Mouse (Mus musculus): ENCODE results near the gene Abcg4. TPM values are rescaled to one million over a fixed set of nuclear protein-coding genes. Genes with fewer than 3 reads are reported as not detected.

Gene Abcg4
- total and polyA plus RNA-seq, 3 experiments: 0.23 to 1.1 (median 0.72) TPM

- TF ChIP-seq NRF1 (IDR thresholded peaks at IDR 0.05; ENCODE audit: low read depth, low read length): no peak
- TF ChIP-seq ZMIZ1 (IDR thresholded peaks at IDR 0.05; ENCODE audit: low read depth, low read length): no peak
- no peak for TF ChIP-seq HCFC1 (IDR thresholded peaks at IDR 0.05; ENCODE audit: low read depth, low read length)
- TF ChIP-seq MAX (IDR thresholded peaks at IDR 0.05; ENCODE audit: low read length): no peak
- no peak for TF ChIP-seq MYC (IDR thresholded peaks at IDR 0.05; ENCODE audit: low read depth, low read length)
- TF ChIP-seq RCOR1 (conservative IDR thresholded peaks at IDR 0.05; ENCODE audit: low read depth, low read length): no peak
- no peak for TF ChIP-seq ZNF384 (IDR thresholded peaks at IDR 0.05; ENCODE audit: low read depth, low read length)
- TF ChIP-seq CHD1 (IDR thresholded peaks at IDR 0.05; ENCODE audit: low read depth, low read length): no peak
- no peak for TF ChIP-seq EP300 (IDR thresholded peaks at IDR 0.05; ENCODE audit: low read length)
- no peak for TF ChIP-seq SMC3 (IDR thresholded peaks at IDR 0.05; ENCODE audit: low read depth, low read length)
- TF ChIP-seq CTCF (conservative IDR thresholded peaks at IDR 0.05 in 1 of 2, IDR thresholded peaks at IDR 0.05 in 1 of 2; ENCODE audit: low read depth in 2 of 2, low read length in 2 of 2): no peak
- no peak for TF ChIP-seq ZC3H11A (IDR thresholded peaks at IDR 0.05; ENCODE audit: low read depth, low read length)
- TF ChIP-seq IRF4 (IDR thresholded peaks at IDR 0.05; ENCODE audit: low read depth, low read length): no peak
- no peak for TF ChIP-seq ZKSCAN1 (IDR thresholded peaks at IDR 0.05; ENCODE audit: borderline replicate concordance, low read depth, low read length)
- TF ChIP-seq MAFK (IDR thresholded peaks at IDR 0.05; ENCODE audit: insufficient replicate concordance, low read length): no peak
- TF ChIP-seq JUN (IDR thresholded peaks at IDR 0.05; ENCODE audit: insufficient read depth, low read depth, low read length): no peak
- TF ChIP-seq NELFE (IDR thresholded peaks at IDR 0.05; ENCODE audit: low read depth, low read length): no peak
- no peak for TF ChIP-seq TBP (conservative IDR thresholded peaks at IDR 0.05; ENCODE audit: low read depth, low read length)
- H3K9me3 ChIP-seq (replicated peaks; ENCODE audit: low read length): no peaks in the 10 kb centered on the region
- no peaks in the 10 kb centered on the region for H3K79me2 ChIP-seq (replicated peaks; ENCODE audit: control insufficient read depth, extremely low read depth, insufficient read depth, poor library complexity, severe bottlenecking)
- dilution Hi-C loops (cut with MboI; ENCODE audit: extremely low pct_ligation_motif_present, extremely low pct_unique_long_range_greater_than_20kb, low sequenced_read_pairs): no loop called here
- in situ Hi-C loops (cut with MboI; ENCODE audit: low pct_ligation_motif_present, low pct_unique_long_range_greater_than_20kb, low sequenced_read_pairs): no loop called here
- H3K27ac ChIP-seq (ENCODE audit: insufficient read depth, low read depth): no peak overlapping the region
- no peak overlapping the region for H3K4me3 ChIP-seq (replicated peaks in 1 of 3; ENCODE audit: low read depth in 2 of 3, low read length in 2 of 3, poor library complexity in 1 of 3)
- no peaks in the 10 kb centered on the region for H3K27me3 ChIP-seq (replicated peaks)
- peaks cover 4 to 29% of the 10 kb centered on the region in 2 experiments; a peak in 3 of 4 replicates for H3K4me1 ChIP-seq (ENCODE audit: control insufficient read depth in 1 of 2, insufficient read depth in 2 of 2)
- H3K36me3 ChIP-seq (replicated peaks in 1 of 2; ENCODE audit: control insufficient read depth in 1 of 2, insufficient read depth in 1 of 2, low read length in 1 of 2): peaks cover 33 to 71% of the 10 kb centered on the region in 2 experiments
- no peak overlapping the region for H3K9ac ChIP-seq (ENCODE audit: insufficient read depth, low read depth)
- DNase-seq (ENCODE audit: extremely low read depth): no peak
- no peak overlapping the region for H3K4me2 ChIP-seq (ENCODE audit: insufficient read depth, low read depth, poor library complexity, severe bottlenecking)
These were observed 26.5 kb upstream of the Abcg4 start for GRCm38 (mm10) chr9:44314910-44315309.

- Histone ChIP-seq H3K27ac (ENCODE audit: insufficient read depth, low read depth) (no peak overlapping the region), H3K79me2 (replicated peaks; ENCODE audit: control insufficient read depth, extremely low read depth, insufficient read depth, poor library complexity, severe bottlenecking) (no peaks in the 10 kb centered on the region), H3K36me3 (replicated peaks in 1 of 2; ENCODE audit: control insufficient read depth in 1 of 2, insufficient read depth in 1 of 2, low read length in 1 of 2) (peaks cover 33 to 73% of the 10 kb centered on the region in 2 experiments), H3K4me2 (ENCODE audit: insufficient read depth, low read depth, poor library complexity, severe bottlenecking) (no peak overlapping the region), H3K9me3 (replicated peaks; ENCODE audit: low read length) (no peaks in the 10 kb centered on the region), H3K27me3 (replicated peaks) (no peaks in the 10 kb centered on the region), H3K4me1 (ENCODE audit: control insufficient read depth in 1 of 2, insufficient read depth in 2 of 2) (peaks cover 4 to 27% of the 10 kb centered on the region in 2 experiments; a peak in 3 of 4 replicates), H3K9ac (ENCODE audit: insufficient read depth, low read depth) (no peak overlapping the region), H3K4me3 (replicated peaks in 1 of 3; ENCODE audit: low read depth in 2 of 3, low read length in 2 of 3, poor library complexity in 1 of 3) (no peak overlapping the region)
- no peak for TF ChIP-seq ZNF384 (IDR thresholded peaks at IDR 0.05; ENCODE audit: low read depth, low read length)
- TF ChIP-seq UBTF (IDR thresholded peaks at IDR 0.05; ENCODE audit: low read depth, low read length): no peak
- no peak for TF ChIP-seq TCF12 (IDR thresholded peaks at IDR 0.05; ENCODE audit: low read depth, low read length)
- no peak for TF ChIP-seq POLR2AphosphoS2 (IDR thresholded peaks at IDR 0.05; ENCODE audit: low read depth, low read length)
- TF ChIP-seq MAZ (IDR thresholded peaks at IDR 0.05; ENCODE audit: low read depth, low read length): no peak
- TF ChIP-seq NRF1 (IDR thresholded peaks at IDR 0.05; ENCODE audit: low read depth, low read length): no peak
- no peak for TF ChIP-seq ZC3H11A (IDR thresholded peaks at IDR 0.05; ENCODE audit: low read depth, low read length)
- no peak for TF ChIP-seq ZMIZ1 (IDR thresholded peaks at IDR 0.05; ENCODE audit: low read depth, low read length)
- TF ChIP-seq JUN (IDR thresholded peaks at IDR 0.05; ENCODE audit: insufficient read depth, low read depth, low read length): no peak
- TF ChIP-seq E2F4 (IDR thresholded peaks at IDR 0.05; ENCODE audit: insufficient replicate concordance, low read depth, low read length): no peak
- no peak for TF ChIP-seq ZKSCAN1 (IDR thresholded peaks at IDR 0.05; ENCODE audit: borderline replicate concordance, low read depth, low read length)
- no peak for TF ChIP-seq SIN3A (IDR thresholded peaks at IDR 0.05; ENCODE audit: low read length)
- TF ChIP-seq PAX5 (IDR thresholded peaks at IDR 0.05; ENCODE audit: low read length): no peak
- TF ChIP-seq CTCF (conservative IDR thresholded peaks at IDR 0.05 in 1 of 2, IDR thresholded peaks at IDR 0.05 in 1 of 2; ENCODE audit: low read depth in 2 of 2, low read length in 2 of 2): no peak
- TF ChIP-seq BHLHE40 (IDR thresholded peaks at IDR 0.05; ENCODE audit: low read depth, low read length): no peak
- no peak for TF ChIP-seq HCFC1 (IDR thresholded peaks at IDR 0.05; ENCODE audit: low read depth, low read length)
- dilution Hi-C loops (cut with MboI; ENCODE audit: extremely low pct_ligation_motif_present, extremely low pct_unique_long_range_greater_than_20kb, low sequenced_read_pairs): no loop called here
- no peak for DNase-seq (ENCODE audit: extremely low read depth)
- in situ Hi-C loops (cut with MboI; ENCODE audit: low pct_ligation_motif_present, low pct_unique_long_range_greater_than_20kb, low sequenced_read_pairs): no loop called here
These were observed 25.8 kb upstream of the Abcg4 start for GRCm38 (mm10) chr9:44314257-44314547.

Measured in CH12.LX (cell line).